Mouse (Mus musculus): ENCODE results near the gene Kmt5c.

The Kmt5c gene

GRCm38 (mm10) chr7:4739544-4740275 is at the start of gene Kmt5c:
Gene Kmt5c (plus strand): TSS chr7:4740115.
- DNase-seq: peak; percentile 97

- DNase-seq: no peak
Observed at GRCm38 (mm10) chr7:4690387-4690786, 49.5 kb upstream of the Kmt5c start, which contains the start of gene Brsk1. Gene Brsk1 (plus strand): TSS chr7:4690604.

GRCm38 (mm10) chr7:4690951-4691653 is 48.8 kb upstream of the Kmt5c start:
- DNase-seq: no peak

GRCm38 (mm10) chr7:4693004-4693403 is 46.9 kb upstream of the Kmt5c start:
- no peak for DNase-seq

GRCm38 (mm10) chr7:4702334-4702733 is 37.6 kb upstream of the Kmt5c start:
- DNase-seq: no peak

- no peak for DNase-seq
Observed at GRCm38 (mm10) chr7:4703195-4703594, 36.7 kb upstream of the Kmt5c start.

GRCm38 (mm10) chr7:4705098-4705497 is 34.8 kb upstream of the Kmt5c start:
- DNase-seq: peak; percentile 54

GRCm38 (mm10) chr7:4712594-4712993 is 27.3 kb upstream of the Kmt5c start:
- DNase-seq: no peak

GRCm38 (mm10) chr7:4716955-4717354 is 23.0 kb upstream of the Kmt5c start:
- no peak for DNase-seq

- DNase-seq: no peak
Observed at GRCm38 (mm10) chr7:4719276-4719675, 20.6 kb upstream of the Kmt5c start.

GRCm38 (mm10) chr7:4723508-4723907 is 16.4 kb upstream of the Kmt5c start:
- peak; percentile 21 for DNase-seq

GRCm38 (mm10) chr7:4724359-4724758 is 15.6 kb upstream of the Kmt5c start:
- DNase-seq: no peak

- no peak for DNase-seq
Observed at GRCm38 (mm10) chr7:4725169-4725568, 14.7 kb upstream of the Kmt5c start, which contains the start of gene Tmem150b. Gene Tmem150b (minus strand): TSS chr7:4725249.

- no peak for DNase-seq
Observed at GRCm38 (mm10) chr7:4731090-4731489, 8.8 kb upstream of the Kmt5c start.

GRCm38 (mm10) chr7:4732968-4733392 is 6.9 kb upstream of the Kmt5c start:
- peak; percentile 44 for DNase-seq

GRCm38 (mm10) chr7:4739041-4739543 is 823 bp upstream of the Kmt5c start:
- no peak for DNase-seq

GRCm38 (mm10) chr7:4740309-4740727 is 403 bp downstream of the Kmt5c start:
- DNase-seq: no peak

- DNase-seq: peak; percentile 81
Observed at GRCm38 (mm10) chr7:4741151-4741550, 1.2 kb downstream of the Kmt5c start.

- no peak for DNase-seq
Observed at GRCm38 (mm10) chr7:4741672-4742481, 2.0 kb downstream of the Kmt5c start.

GRCm38 (mm10) chr7:4742482-4742819 is 2.5 kb downstream of the Kmt5c start:
- no peak for DNase-seq

GRCm38 (mm10) chr7:4743354-4743753 is 3.4 kb downstream of the Kmt5c start:
- DNase-seq: no peak

GRCm38 (mm10) chr7:4744886-4745285 is 5.0 kb downstream of the Kmt5c start:
- no peak for DNase-seq

- no peak for DNase-seq
Observed at GRCm38 (mm10) chr7:4746326-4746980, 6.5 kb downstream of the Kmt5c start.

All from kidney, adult 18-20 months (tissue).